Mouse (Mus musculus): ENCODE data around the gene Nufip1. TPM values are rescaled to one million over a fixed set of nuclear protein-coding genes. Genes with fewer than 3 reads are reported as not detected.

Gene Nufip1
- polyA plus RNA-seq, 1 experiment from 2014 or later = 21.2 TPM

DNA sequence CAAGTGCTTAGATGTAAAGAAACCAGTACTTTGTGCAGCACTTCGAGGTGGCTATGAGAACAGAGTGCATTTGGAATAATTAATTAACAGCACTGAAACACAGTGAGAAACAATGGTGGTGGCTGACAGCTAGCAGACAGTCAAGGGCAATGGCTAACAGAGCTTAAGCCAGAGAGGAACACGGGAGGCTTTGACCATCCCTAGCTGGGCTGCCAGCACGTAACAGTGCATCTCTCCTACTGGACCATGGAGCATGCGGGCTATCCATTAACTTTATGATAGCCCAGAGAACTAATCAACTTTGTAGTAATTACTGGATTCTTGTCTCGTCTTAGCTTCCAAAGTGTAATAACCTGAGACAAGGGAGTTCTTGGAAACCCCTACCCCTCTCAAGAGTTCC is 12.9 kb upstream of the Nufip1 start:
- WGBS = 91% methylated on average over 5 of the region's 5 CpGs
- Histone ChIP-seq H3K27ac (replicated peaks) (no peak overlapping the region), H3K36me3 (peaks cover 81% of the 10 kb centered on the region), H3K27me3 (ENCODE audit: low read depth, poor library complexity, severe bottlenecking) (no peaks in the 10 kb centered on the region), H3K9me3 (replicated peaks) (no peaks in the 10 kb centered on the region), H3K4me3 (no peak overlapping the region), H3K4me1 (no peaks in the 10 kb centered on the region)
- no peak for DNase-seq (ENCODE audit: low spot score)

DNA sequence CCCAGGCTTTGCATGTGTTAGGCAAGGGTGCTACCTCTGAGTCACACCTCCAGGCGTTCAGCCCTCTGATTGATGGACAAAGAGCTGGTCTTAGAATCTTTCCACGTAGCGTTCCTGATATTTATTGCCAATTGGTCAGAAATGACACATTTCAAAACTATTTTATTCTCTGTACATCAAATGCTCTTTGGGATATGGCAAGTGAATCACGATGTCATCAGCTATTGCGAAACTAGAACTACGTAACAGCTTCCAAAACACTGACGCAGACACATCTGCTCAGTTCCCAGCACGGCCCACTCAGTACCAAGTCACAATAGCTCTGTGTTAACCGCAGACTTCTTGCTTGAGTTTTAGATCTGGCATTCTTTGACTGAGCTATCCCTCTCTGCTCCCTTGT is 11.1 kb upstream of the Nufip1 start:
- no peak overlapping the region for H3K4me3 ChIP-seq
- H3K36me3 ChIP-seq = peaks cover 79% of the 10 kb centered on the region
- no peak for DNase-seq (ENCODE audit: low spot score)
- H3K4me1 ChIP-seq = no peaks in the 10 kb centered on the region
- H3K9me3 ChIP-seq (replicated peaks) = no peaks in the 10 kb centered on the region
- H3K27me3 ChIP-seq (ENCODE audit: low read depth, poor library complexity, severe bottlenecking) = no peaks in the 10 kb centered on the region
- WGBS = 95% methylated on average over 9 of the region's 9 CpGs
- no peak overlapping the region for H3K27ac ChIP-seq (replicated peaks)

DNA sequence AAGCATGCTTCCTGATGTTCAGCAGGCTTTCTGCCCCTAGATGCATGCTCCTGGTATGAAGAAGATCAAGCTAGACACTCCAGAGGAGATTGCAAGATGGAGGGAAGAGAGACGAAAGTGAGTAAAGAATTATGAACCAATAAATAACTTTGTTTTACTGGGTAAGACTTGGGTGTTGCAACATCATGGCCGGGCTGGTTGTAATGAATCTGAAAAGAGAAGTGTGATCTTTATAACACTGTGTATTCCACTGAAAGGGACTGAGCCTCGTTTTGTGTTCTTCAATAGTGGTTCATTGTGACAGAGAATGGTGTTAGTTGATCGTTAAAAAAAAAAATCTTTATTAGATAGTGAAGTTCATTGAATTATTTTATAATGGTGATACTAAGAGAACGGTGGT is 5.1 kb downstream of the Nufip1 start:
- peaks cover 16% of the 10 kb centered on the region for H3K4me1 ChIP-seq
- peaks cover 81% of the 10 kb centered on the region for H3K36me3 ChIP-seq
- no peaks in the 10 kb centered on the region for H3K9me3 ChIP-seq (replicated peaks)
- 95% methylated on average over 5 of the region's 5 CpGs for WGBS
- H3K4me3 ChIP-seq = no peak overlapping the region
- H3K27me3 ChIP-seq (ENCODE audit: low read depth, poor library complexity, severe bottlenecking) = no peaks in the 10 kb centered on the region
- no peak for DNase-seq (ENCODE audit: low spot score)
- no peak overlapping the region for H3K27ac ChIP-seq (replicated peaks)

- Histone ChIP-seq H3K27ac (replicated peaks) (no peak overlapping the region), H3K27me3 (ENCODE audit: low read depth, poor library complexity, severe bottlenecking) (no peaks in the 10 kb centered on the region), H3K4me3 (no peak overlapping the region), H3K9me3 (replicated peaks) (no peaks in the 10 kb centered on the region), H3K36me3 (peaks cover 92% of the 10 kb centered on the region), H3K4me1 (no peaks in the 10 kb centered on the region)
- DNase-seq (ENCODE audit: low spot score) = no peak
- 77% methylated on average over 4 of the region's 4 CpGs for WGBS
Measured at GRCm38 (mm10) chr14:76118963-76119362, 8.3 kb downstream of the Nufip1 start.

- DNase-seq (ENCODE audit: low spot score) = no peak
- 94% methylated on average over 4 of the region's 4 CpGs for WGBS
- Histone ChIP-seq H3K4me1 (no peaks in the 10 kb centered on the region), H3K27ac (replicated peaks) (no peak overlapping the region), H3K27me3 (ENCODE audit: low read depth, poor library complexity, severe bottlenecking) (no peaks in the 10 kb centered on the region), H3K9me3 (replicated peaks) (no peaks in the 10 kb centered on the region), H3K36me3 (peaks cover 92% of the 10 kb centered on the region), H3K4me3 (no peak overlapping the region)
Measured at GRCm38 (mm10) chr14:76120472-76120871, 9.8 kb downstream of the Nufip1 start.

- no peaks in the 10 kb centered on the region for H3K4me1 ChIP-seq
- H3K9me3 ChIP-seq (replicated peaks) = no peaks in the 10 kb centered on the region
- H3K4me3 ChIP-seq = no peak overlapping the region
- WGBS = 71% methylated on average over 6 of the region's 6 CpGs
- H3K36me3 ChIP-seq = peaks cover 92% of the 10 kb centered on the region
- DNase-seq (ENCODE audit: low spot score) = peak; percentile 45
- H3K27ac ChIP-seq (replicated peaks) = no peak overlapping the region
- H3K27me3 ChIP-seq (ENCODE audit: low read depth, poor library complexity, severe bottlenecking) = no peaks in the 10 kb centered on the region
Measured at GRCm38 (mm10) chr14:76121901-76122662, 11.4 kb downstream of the Nufip1 start.

- no peak overlapping the region for H3K27ac ChIP-seq (replicated peaks)
- no peaks in the 10 kb centered on the region for H3K9me3 ChIP-seq (replicated peaks)
- peaks cover 92% of the 10 kb centered on the region for H3K36me3 ChIP-seq
- H3K4me3 ChIP-seq = no peak overlapping the region
- 95% methylated on average over 8 of the region's 8 CpGs for WGBS
- H3K27me3 ChIP-seq (ENCODE audit: low read depth, poor library complexity, severe bottlenecking) = no peaks in the 10 kb centered on the region
- no peak for DNase-seq (ENCODE audit: low spot score)
- H3K4me1 ChIP-seq = no peaks in the 10 kb centered on the region
Measured at GRCm38 (mm10) chr14:76122663-76123058, 12.0 kb downstream of the Nufip1 start.

GRCm38 (mm10) chr14:76127311-76127710 is 16.6 kb downstream of the Nufip1 start:
- Histone ChIP-seq H3K4me1 (no peaks in the 10 kb centered on the region), H3K27ac (replicated peaks) (no peak overlapping the region), H3K36me3 (peaks cover 100% of the 10 kb centered on the region), H3K4me3 (no peak overlapping the region), H3K9me3 (replicated peaks) (no peaks in the 10 kb centered on the region), H3K27me3 (ENCODE audit: low read depth, poor library complexity, severe bottlenecking) (no peaks in the 10 kb centered on the region)
- 80% methylated on average over 3 of the region's 3 CpGs for WGBS
- no peak for DNase-seq (ENCODE audit: low spot score)

GRCm38 (mm10) chr14:76128174-76128573 is 17.5 kb downstream of the Nufip1 start:
- Histone ChIP-seq H3K4me1 (no peaks in the 10 kb centered on the region), H3K36me3 (peaks cover 100% of the 10 kb centered on the region), H3K27ac (replicated peaks) (no peak overlapping the region), H3K9me3 (replicated peaks) (no peaks in the 10 kb centered on the region), H3K4me3 (no peak overlapping the region), H3K27me3 (ENCODE audit: low read depth, poor library complexity, severe bottlenecking) (no peaks in the 10 kb centered on the region)
- 93% methylated on average over 4 of the region's 4 CpGs for WGBS
- DNase-seq (ENCODE audit: low spot score) = no peak

GRCm38 (mm10) chr14:76134975-76135374 is 24.3 kb downstream of the Nufip1 start:
- Histone ChIP-seq H3K4me1 (no peaks in the 10 kb centered on the region), H3K27ac (replicated peaks) (no peak overlapping the region), H3K36me3 (peaks cover 78% of the 10 kb centered on the region), H3K9me3 (replicated peaks) (no peaks in the 10 kb centered on the region), H3K4me3 (no peak overlapping the region), H3K27me3 (ENCODE audit: low read depth, poor library complexity, severe bottlenecking) (no peaks in the 10 kb centered on the region)
- no peak for DNase-seq (ENCODE audit: low spot score)
- whole genome bisulfite sequencing = 94% methylated on average over 4 of the region's 4 CpGs

GRCm38 (mm10) chr14:76145248-76145647 is 34.6 kb downstream of the Nufip1 start:
- 85% methylated on average over 1 of the region's 1 CpGs for WGBS
- H3K9me3 ChIP-seq (replicated peaks) = no peaks in the 10 kb centered on the region
- no peaks in the 10 kb centered on the region for H3K27me3 ChIP-seq (ENCODE audit: low read depth, poor library complexity, severe bottlenecking)
- no peak overlapping the region for H3K4me3 ChIP-seq
- DNase-seq (ENCODE audit: low spot score) = no peak
- no peak overlapping the region for H3K27ac ChIP-seq (replicated peaks)
- no peaks in the 10 kb centered on the region for H3K36me3 ChIP-seq
- H3K4me1 ChIP-seq = peaks cover 17% of the 10 kb centered on the region

DNA sequence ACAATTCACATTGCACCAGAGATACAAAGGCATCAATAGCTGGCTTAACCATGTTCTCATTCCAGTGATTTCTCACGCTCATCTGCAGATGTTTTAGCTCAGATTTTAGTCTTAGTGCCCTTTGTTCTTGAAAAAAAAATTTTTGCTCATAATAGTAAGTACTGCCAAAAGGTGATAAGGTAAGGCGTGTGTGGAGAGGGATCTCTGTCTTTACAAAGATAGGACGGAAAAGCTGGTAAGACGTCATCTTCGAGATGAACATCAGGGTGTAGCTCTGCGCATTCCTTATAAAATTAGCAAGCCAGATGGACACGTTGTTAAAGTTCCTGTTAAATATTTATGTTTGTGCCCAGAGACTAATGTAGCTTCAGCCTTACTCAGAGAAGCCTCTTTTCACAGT is 35.2 kb downstream of the Nufip1 start:
- DNase-seq (ENCODE audit: low spot score) = no peak
- Histone ChIP-seq H3K27ac (replicated peaks) (0 out of 2 replicates have a peak overlapping the region, but pooled peaks have one; percentile 19), H3K4me1 (peaks cover 22% of the 10 kb centered on the region), H3K27me3 (ENCODE audit: low read depth, poor library complexity, severe bottlenecking) (no peaks in the 10 kb centered on the region), H3K36me3 (no peaks in the 10 kb centered on the region), H3K4me3 (no peak overlapping the region), H3K9me3 (replicated peaks) (no peaks in the 10 kb centered on the region)
- WGBS = 53% methylated on average over 7 of the region's 7 CpGs

DNA sequence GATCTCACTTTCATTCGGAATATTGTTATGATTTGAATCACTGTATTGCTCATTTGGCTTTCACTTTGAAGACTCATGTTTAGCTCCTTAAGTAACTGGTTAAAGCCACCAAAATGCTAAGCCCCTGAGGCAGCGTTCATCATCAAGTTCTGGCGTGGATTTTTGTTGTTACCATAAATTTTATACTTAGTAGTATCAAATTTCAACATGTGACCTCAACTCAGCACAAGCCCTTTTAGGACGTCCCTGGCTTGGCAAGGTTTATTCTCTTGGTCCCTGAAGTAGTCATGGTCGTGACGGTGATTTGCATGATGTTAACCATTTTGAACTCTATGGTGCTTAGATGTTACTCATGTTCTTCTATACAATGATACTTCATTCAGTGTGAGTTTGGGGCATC is 36.4 kb downstream of the Nufip1 start:
- Histone ChIP-seq H3K4me1 (peaks cover 32% of the 10 kb centered on the region), H3K27me3 (ENCODE audit: low read depth, poor library complexity, severe bottlenecking) (no peaks in the 10 kb centered on the region), H3K27ac (replicated peaks) (no peak overlapping the region), H3K4me3 (no peak overlapping the region), H3K9me3 (replicated peaks) (no peaks in the 10 kb centered on the region), H3K36me3 (no peaks in the 10 kb centered on the region)
- DNase-seq (ENCODE audit: low spot score) = no peak
- 86% methylated on average over 6 of the region's 6 CpGs for WGBS

Measured in midbrain, embryonic 10.5 days (tissue).